Mouse (Mus musculus) neutrophil, adult 5-6 weeks (primary cell): Measurements from ENCODE around the gene Fancc. TPM values are rescaled to one million over a fixed set of nuclear protein-coding genes. Genes with fewer than 3 reads are reported as not detected.

Source experiments
- ATAC-seq: fragments of 151-379, 151-347 bp; 2 replicates; pipeline ENCODE4 v1.8.0; 2017; ENCODE audit warnings: mild to moderate bottlenecking, moderate TSS enrichment; ENCODE audit not compliant: insufficient number of reproducible peaks, poor library complexity, low FRiP score, severe bottlenecking; ENCODE audit errors: extremely low read depth
- total RNA-seq: library from RNA; stranded (forward); fragments of 200-1000 nt; gene quantifications from 2 replicates; pipeline ENCODE4 v1.2.3, GENCODE M21; 2017

The Fancc gene
- total RNA-seq, 1 experiment from 2014 or later = 13.0 TPM

- ATAC-seq = no peak
Observed at GRCm38 (mm10) chr13:63305160-63306011, 191.7 kb downstream of the Fancc start.

DNA sequence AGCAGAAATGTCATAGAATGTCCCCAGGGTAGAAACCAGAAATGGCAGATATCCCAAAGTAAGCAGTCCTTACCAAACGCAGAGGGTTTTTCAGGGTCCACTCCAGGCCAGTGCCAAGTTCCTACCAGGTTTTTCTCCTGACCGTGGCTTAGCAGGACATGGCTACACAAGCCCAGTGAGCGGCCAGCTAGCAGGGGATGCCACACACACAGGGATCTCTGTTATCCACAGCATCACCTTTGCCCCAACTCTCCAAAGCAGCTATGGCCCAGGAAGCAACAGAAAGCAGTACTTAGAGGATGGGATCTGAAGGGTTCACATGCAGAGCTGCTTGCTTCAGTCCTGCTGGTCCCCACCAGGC lies 192.3 kb downstream of the Fancc start:
- no peak for ATAC-seq

DNA sequence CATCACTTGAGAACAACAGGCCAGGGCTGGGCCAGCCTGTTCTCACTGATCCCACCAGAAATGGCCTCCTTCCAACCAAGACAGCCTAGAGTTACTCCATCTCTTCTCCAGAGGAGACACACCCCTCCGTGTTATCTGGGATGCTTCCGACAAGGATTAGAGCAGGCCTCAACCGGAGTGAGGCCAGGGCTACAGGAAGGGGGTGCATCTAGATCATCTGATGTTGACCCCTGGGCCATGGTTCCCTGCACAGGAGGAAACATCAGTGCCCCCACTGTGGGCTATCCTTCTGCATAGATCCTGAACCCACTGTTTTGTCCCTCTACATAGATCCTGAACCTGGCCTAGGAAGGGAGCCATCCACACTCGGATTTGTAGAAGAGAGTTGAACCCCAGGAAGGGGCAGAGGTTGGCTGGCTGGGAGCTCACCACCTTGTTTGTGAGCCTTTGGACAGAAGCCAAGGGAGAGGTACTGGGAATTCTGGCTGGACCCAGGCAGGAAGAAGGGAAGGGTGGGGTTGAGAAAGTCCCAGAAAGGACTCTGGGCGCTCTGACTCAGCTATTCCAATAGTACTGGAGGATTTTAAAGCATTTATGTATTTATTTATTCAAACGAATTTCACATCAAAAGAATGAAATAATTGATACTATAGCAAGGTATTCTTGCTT lies 192.8 kb downstream of the Fancc start:
- no peak for ATAC-seq

DNA sequence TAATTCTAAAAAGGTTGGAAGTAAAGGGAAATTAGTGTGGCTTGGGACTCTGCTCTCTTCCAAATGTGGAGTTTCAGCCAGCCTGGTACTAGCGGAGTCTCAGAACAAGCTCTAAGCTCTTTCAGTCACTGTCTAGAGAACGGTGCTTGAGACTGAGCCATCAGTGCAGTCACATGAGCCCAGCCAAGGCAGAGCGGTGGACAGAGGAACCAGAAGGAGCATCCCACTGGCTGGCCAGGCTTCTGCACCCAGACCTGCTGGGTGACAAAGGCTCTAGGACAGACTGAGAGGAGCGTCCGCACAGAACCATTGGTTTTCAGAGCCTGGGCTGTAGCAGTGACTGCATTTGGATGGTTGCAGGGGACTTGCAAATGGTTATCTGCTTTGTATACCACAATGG lies 194.7 kb downstream of the Fancc start:
- no peak for ATAC-seq

DNA sequence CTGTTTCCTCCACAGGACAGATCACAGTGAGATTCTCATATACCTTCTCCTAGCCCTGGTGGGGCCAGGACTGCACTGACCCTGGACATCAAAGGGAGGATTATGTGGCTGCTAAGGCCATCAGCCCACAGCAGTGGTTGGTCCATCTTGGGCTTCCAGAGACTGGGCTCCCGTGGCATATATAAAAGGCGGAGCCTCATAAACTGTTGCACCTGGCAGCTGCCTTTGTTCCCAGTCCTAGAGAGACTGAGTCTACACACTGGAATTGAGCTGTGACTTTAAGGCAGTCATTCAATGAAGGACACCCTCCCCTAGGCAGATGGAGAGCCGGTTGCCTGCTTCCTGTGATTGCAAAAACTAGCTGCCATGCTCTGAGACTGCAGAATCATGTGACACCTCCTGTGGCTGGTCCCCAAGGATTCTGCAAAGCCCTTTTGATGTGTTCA lies 195.3 kb downstream of the Fancc start:
- ATAC-seq = no peak

GRCm38 (mm10) chr13:63300929-63301328 lies 196.1 kb downstream of the Fancc start:
- ATAC-seq = no peak

- ATAC-seq = no peak
Observed at GRCm38 (mm10) chr13:63298931-63299330, 198.1 kb downstream of the Fancc start.

- no peak for ATAC-seq
Observed at GRCm38 (mm10) chr13:63297933-63298332, 199.1 kb downstream of the Fancc start.

DNA sequence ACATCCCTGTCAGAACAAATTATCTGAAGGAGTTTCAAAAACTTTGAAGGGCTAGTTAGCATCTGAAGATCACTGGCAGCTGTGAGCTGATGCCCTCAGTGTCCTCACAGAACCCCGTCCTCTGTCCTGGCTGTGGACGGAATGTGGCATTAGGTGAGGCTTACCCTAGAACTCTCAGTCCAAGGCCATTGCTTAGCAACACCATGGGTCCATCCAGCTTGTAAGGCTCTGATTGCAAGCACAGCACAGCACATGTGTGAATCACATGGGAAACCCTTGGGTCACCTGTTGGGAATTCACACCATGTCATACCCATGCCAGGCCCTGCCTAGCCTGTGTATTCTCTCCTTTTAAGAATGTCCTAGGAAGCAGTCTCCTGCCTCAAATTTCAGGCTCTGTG lies 200.1 kb downstream of the Fancc start:
- ATAC-seq = no peak

GRCm38 (mm10) chr13:63296300-63296699 lies 200.8 kb downstream of the Fancc start:
- ATAC-seq = no peak

GRCm38 (mm10) chr13:63294359-63295193 lies 202.5 kb downstream of the Fancc start:
- no peak for ATAC-seq

DNA sequence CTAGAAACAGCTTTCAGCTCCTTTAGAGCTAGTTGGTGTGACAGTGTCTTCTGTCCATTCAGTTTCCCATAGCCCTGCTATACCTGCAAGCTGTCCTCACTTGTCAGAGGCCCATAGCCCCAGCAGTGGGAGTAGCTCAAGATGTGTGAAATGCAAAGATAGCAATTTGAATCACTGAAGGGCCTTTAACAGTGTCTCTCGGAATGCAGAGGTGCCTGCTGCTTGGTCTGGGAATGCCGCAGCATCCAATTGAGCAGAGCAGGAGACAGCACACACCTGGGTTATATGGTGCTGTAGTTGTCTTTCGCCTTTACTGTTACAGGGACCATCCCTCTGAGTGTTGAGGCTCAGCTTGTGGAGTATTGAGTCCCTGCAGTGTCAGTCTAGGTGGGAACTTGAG lies 203.4 kb downstream of the Fancc start:
- ATAC-seq = no peak

GRCm38 (mm10) chr13:63291016-63291415 lies 206.1 kb downstream of the Fancc start:
- ATAC-seq = no peak

DNA sequence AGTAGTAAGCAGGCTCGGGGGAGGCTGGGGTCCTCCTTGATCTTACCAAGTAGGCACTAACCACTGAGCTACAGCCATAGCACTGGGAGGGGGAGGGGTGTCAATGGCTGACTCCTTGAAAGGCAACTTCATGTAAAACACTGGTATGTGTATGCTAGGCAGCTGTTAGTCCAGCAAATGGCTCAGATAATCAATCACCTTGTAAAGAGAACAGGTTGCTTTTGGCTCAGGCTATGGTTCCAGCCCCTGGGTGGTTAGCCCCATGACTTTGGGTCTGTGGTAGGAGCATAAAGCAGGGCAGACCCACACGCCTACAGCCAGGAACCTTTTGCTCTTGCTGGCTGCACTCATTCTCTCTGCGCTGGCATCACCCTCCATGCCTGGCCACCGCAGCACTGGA lies 207.0 kb downstream of the Fancc start:
- no peak for ATAC-seq

GRCm38 (mm10) chr13:63289687-63290086 lies 207.4 kb downstream of the Fancc start:
- no peak for ATAC-seq

DNA sequence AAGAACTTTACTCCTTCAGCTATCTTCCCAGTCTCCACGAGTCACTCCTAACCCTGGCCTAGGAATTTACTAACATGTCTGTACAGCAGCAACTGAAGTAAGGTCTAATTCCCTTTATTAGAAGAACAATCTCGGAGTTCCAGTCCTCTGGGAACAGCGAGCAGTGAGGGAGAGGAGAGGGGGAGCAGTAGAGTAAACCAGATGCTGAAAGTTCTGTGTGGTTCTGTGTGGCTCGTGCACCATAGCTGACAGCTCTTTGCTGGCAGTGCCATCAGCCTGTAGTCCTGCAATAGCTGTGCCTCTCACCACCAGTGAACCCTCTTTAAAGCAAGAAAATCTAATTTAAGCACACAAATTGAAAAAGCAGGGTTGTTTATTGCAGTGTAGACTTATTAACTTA lies 207.9 kb downstream of the Fancc start:
- ATAC-seq = no peak

DNA sequence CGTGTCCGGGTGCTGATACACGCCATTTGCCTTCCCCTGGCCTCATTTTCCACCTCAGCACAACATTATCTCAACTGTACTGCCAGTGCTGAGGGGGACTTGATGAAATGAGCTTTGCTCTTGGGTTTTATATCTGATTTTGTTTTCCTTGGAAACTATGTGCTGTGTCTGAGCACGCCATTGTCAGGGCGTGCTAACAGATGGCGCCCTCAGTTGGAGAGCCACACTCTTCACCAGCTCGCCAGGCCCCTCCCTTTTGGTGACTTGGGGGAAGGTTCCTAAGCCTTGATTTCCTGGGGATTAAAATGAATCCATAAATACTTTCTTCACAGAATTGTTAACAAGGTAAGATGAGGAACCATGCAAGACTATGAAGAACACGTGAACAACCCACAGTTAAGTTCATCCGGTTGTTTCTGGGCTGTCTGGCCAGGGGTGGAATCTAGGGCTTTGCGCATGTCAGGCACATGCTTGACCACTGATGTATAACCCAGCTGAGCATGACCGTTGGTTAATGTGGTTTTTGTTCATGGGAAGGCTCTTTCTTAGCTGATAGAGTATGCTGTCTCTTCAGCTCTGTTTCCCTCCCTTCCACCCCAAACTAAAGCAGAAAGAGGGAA lies 210.5 kb downstream of the Fancc start:
- no peak for ATAC-seq

DNA sequence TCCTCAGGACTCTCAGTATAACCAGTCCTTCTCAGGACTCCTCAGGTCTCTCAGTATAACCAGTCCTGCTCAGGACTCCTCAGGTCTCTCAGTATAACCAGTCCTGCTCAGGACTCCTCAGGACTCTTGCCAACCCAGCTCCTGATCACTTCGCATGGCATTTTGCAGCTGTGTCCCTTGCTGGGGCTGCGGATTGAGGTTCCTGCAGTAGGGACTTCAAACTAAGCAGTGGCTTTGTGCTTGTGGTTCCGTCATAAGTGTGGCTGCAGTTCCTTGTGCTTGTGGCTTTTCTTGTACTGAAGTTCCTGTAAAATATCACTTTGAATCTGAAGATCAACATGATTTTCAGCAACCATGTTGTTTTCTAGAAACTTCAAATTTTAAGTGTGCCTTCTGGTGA lies 212.3 kb downstream of the Fancc start:
- ATAC-seq = no peak

DNA sequence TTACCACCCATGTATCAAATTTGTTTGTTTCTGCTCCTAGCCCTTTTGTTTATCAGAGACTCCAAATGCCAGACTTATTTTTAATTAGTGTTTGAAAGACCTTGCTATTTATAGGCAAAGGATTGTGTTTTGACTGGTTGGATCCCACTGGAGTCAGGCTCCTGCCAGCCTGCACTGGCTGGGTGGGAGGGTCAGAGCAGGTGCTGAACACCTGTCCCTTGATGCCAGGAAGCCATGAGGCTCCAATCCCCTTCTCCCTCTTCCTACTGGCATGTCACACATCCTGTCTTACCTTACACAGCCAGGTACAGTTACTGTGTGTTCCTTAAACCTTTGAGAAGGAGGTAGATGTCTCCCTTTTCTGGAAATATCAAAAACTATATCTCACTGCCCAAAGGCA lies 213.8 kb downstream of the Fancc start:
- no peak for ATAC-seq
